Mouse (Mus musculus) cerebellum, adult 8-10 months (tissue): ENCODE measurements around the gene Vmn2r101.

Source experiments
- DNase-seq: peaks from one replicate; pipeline ENCODE4 v3.0.0; 2022

Vmn2r101 gene

DNA sequence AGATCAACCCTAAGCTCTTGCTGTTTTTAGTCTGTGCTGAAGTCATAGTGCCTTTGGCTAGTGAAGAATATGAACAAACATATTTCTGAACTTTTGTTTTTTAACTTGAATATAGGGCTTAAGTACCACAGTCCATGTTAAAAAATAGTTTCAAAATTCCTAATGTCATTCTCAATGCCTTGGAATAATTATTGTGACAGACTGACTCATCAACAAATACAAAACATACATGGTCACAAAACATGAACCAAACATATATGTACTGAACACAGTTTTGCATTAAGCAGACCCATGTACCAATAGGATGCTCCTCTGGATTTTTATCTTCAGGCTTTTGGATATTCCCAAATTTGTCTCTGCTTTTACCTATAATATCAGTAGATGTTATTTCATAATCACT, at the start of gene Vmn2r101:
TSS of gene Vmn2r101 (plus strand) at position 301 of the 400 bp plus-strand sequence.
- DNase-seq = no peak

GRCm38 (mm10) chr17:19629328-19629727, 52.3 kb downstream of the Vmn2r101 start:
- no peak for DNase-seq

- no peak for DNase-seq
These were observed 81.4 kb downstream of the Vmn2r101 start for GRCm38 (mm10) chr17:19658447-19658846.

GRCm38 (mm10) chr17:19660028-19660427, 83.0 kb downstream of the Vmn2r101 start, which contains the start of gene Vmn2r102:
Vmn2r102 (plus strand) TSS chr17:19660328.
- no peak for DNase-seq
